Mouse (Mus musculus) stomach, adult 2 months (tissue): ENCODE data around the gene Lrrd1. TPM values are rescaled to one million over a fixed set of nuclear protein-coding genes. Genes with fewer than 3 reads are reported as not detected.

Source experiments
- polyA plus RNA-seq: library from polyadenylated mRNA; depleted of rRNA; stranded (reverse); fragments of >200 nt; gene quantifications from 2 replicates; pipeline ENCODE4 v1.2.3, GENCODE M21; 2012; rRNA removed

Gene Lrrd1
- 0.02 and 0.10 TPM in 2 replicates for polyA plus RNA-seq

GRCm38 (mm10) chr5:3845026-3845425 lies at the start of gene Lrrd1:
TSS of gene Lrrd1 (plus strand) at chr5:3845173.

GRCm38 (mm10) chr5:3802433-3803291 lies 42.3 kb upstream of the Lrrd1 start, which contains the start of the genes Ankib1 and Krit1:
TSS of gene Ankib1 (minus strand) at chr5:3802925.
TSS of gene Krit1 (plus strand) at chr5:3803184.

DNA sequence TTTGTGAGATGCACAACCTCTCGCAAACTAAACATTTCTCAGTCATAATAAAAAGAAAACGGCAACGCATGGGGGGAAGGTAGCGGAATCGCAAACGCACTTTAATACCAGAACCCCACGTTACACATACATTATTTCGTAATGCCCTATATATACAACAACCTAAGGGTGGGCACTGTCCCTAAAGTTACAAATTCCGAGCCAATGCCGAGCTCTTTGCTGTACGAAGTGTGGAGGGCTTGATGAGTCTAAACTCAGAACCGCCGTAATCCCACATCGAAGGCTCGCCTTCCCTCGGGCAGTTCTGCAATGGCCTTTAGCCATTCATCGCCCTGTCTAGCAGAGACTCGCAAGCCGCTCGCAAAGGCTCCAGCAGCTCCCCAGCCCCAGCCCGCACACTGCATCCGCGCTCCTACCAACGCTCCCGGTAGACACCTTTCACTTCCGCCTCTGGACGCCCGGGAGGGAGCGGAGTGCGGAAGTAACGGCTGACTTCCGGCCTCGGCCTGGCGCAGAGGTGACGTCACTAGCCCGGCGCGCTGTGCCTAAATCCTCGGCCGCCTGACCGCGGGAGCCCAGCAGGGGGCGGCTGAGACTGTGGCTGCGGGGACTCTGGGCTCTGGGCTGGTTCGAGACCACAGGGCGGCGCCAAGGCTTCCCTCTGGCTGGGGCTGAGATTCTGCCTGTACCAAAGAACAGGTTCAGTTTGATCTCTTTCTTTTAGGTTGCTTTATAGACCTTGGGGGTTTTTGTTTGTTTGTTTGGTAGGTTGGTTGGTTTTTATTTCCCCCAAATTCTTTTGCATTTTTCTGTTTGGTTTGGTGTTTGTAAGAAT lies 48.7 kb downstream of the Lrrd1 start, which contains the start of gene Mterf1a:
Mterf1a (minus strand) TSS at position 475 of the 835 bp plus-strand sequence.

Other genes starting within 250 kb of the Lrrd1 start
- gene Pex1, start 249.1 kb upstream of the Lrrd1 start, polyA plus RNA-seq = 1.3 and 3.9 TPM in 2 replicates
- gene Rbm48, start 248.6 kb upstream of the Lrrd1 start, polyA plus RNA-seq = 0.70 and 0.90 TPM in 2 replicates
- not detected in 2 replicates for gene Tmbim7, start 194.0 kb upstream of the Lrrd1 start, polyA plus RNA-seq
- 16.5 and 30.6 TPM in 2 replicates for gene Gatad1, start 188.0 kb upstream of the Lrrd1 start, polyA plus RNA-seq
- 2.0 and 2.7 TPM in 2 replicates for gene Ankib1, start 42.2 kb upstream of the Lrrd1 start, polyA plus RNA-seq
- 0.35 and 0.92 TPM in 2 replicates for gene Krit1, start 42.0 kb upstream of the Lrrd1 start, polyA plus RNA-seq
- gene Mterf1a, start 48.8 kb downstream of the Lrrd1 start, polyA plus RNA-seq = 0.03 and 0.19 TPM in 2 replicates
- gene Akap9, start 82.9 kb downstream of the Lrrd1 start, polyA plus RNA-seq = 2.1 and 2.3 TPM in 2 replicates